Mouse (Mus musculus): ENCODE measurements around the gene Rtf2. TPM values are rescaled to one million over a fixed set of nuclear protein-coding genes. Genes with fewer than 3 reads are reported as not detected.

The Rtf2 gene
- polyA plus RNA-seq, 1 experiment from 2014 or later = 59.2 TPM

DNA sequence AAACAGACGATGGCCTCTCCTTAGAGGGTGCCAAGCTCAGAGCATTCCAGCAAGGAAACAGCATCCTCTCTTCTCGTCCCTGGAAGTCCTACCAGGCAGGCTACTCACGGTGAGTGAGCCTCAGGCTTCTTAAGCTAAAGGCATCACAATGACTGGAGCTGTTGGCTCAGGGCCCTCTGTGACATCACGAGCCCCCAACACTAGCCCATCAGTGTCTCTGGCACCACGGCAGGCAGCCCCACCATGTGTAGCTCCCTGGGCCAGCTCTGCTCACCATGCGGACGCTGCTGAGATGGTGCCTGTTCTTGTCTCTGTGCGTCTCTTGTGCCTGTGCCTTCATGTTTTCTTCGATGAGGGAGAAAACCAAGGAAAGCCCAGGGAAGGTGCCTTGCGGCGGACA lies 32.0 kb downstream of the Rtf2 start, which contains the start of gene Fam209:
Gene Fam209, plus strand, starts transcription at position 203 of the 400 bp plus-strand sequence.
- H3K4me3 ChIP-seq = no peak within 1 kb of the TSS
- no peaks in the 10 kb centered on the region for H3K27me3 ChIP-seq (replicated peaks)
- no peak for ATAC-seq
- 82% methylated on average over 11 of the region's 11 CpGs for WGBS (ENCODE audit: insufficient replicate concordance)
- no peaks in the 10 kb centered on the region for H3K4me1 ChIP-seq
- H3K4me2 ChIP-seq = no peak within 1 kb of the TSS
- H3K36me3 ChIP-seq = peaks cover 27% of the 10 kb centered on the region
- no peak within 1 kb of the TSS for H3K27ac ChIP-seq
- H3K9ac ChIP-seq = no peak within 1 kb of the TSS
- H3K9me3 ChIP-seq (replicated peaks) = no peaks in the 10 kb centered on the region

DNA sequence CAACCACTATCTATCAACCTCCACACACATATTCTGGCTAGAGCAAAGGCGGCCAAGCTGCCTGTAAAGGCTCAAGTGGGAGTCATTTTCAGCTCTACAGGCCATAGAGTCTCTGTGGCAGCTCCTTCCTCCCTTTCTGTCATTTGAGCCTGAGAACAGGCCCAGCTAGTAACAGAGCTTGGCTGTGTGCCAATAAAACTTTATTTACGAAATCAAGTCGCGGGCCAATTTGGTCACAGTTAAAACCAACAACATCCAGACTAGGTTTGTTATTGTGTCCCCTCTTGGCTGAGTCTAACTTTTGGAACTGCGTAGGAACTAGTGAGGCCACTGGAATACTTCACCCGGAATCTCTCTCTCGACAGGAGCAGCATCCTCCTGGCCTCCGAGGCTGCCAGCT lies 33.2 kb downstream of the Rtf2 start:
- Histone ChIP-seq H3K4me3 (no peak overlapping the region), H3K4me1 (no peaks in the 10 kb centered on the region), H3K27ac (no peak overlapping the region), H3K9me3 (replicated peaks) (no peaks in the 10 kb centered on the region), H3K4me2 (no peak overlapping the region), H3K9ac (no peak overlapping the region), H3K27me3 (replicated peaks) (no peaks in the 10 kb centered on the region), H3K36me3 (peaks cover 14% of the 10 kb centered on the region)
- 73% methylated on average over 8 of the region's 8 CpGs for WGBS (ENCODE audit: insufficient replicate concordance)
- ATAC-seq = no peak

DNA sequence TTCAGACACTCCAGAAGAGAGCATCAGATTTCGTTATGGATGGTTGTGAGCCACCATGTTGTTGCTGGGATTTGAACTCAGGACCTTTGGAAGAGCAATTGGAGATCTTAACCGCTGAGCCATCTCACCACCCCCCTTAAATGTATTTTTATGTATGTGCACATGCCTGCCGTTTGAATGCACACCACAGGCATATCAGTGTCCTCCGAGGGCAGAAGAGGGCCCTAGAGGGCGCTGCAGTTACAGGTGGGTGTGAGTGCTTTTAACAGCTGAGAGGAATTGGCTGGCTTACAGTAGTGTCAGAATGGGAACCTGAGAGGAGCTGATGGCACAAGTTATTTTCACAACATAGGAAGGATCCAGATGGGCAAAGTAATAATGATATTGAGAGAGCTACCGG lies 34.6 kb downstream of the Rtf2 start:
- H3K27me3 ChIP-seq (replicated peaks) = no peaks in the 10 kb centered on the region
- no peak overlapping the region for H3K9ac ChIP-seq
- peaks cover under 1% of the 10 kb centered on the region for H3K36me3 ChIP-seq
- H3K4me3 ChIP-seq = no peak overlapping the region
- no peak overlapping the region for H3K27ac ChIP-seq
- 27% methylated on average over 6 of the region's 6 CpGs for WGBS (ENCODE audit: insufficient replicate concordance)
- H3K4me1 ChIP-seq = no peaks in the 10 kb centered on the region
- no peak for ATAC-seq
- H3K4me2 ChIP-seq = no peak overlapping the region
- H3K9me3 ChIP-seq (replicated peaks) = no peaks in the 10 kb centered on the region

DNA sequence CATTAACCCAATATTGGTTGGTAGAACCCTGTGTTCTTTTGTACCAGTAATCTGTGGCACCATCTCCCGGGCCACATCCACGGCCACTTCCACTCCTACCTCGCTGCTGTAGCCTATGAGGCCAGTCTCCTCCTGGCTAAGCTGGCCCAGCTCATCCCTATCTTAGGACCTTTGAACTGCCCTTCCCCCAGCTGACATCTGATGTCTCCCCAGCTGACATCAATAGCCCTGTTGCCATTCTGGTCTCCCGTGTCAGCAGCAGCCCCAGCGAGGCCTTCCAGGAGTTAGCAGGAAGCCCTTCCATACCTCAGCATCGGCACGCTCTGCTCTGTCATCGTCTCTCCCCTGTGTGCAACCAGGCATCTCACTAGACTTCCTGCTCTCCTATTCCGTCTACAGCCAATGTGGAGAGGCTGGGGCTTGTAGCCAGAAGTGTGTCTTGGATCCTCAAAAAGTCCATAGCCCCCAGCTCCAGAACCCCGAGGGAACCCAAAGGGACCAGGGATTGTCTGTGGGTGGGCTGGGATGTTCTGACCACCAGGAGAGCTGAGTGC lies 36.4 kb downstream of the Rtf2 start:
- H3K4me3 ChIP-seq = no peak overlapping the region
- no peaks in the 10 kb centered on the region for H3K27me3 ChIP-seq (replicated peaks)
- no peak overlapping the region for H3K4me2 ChIP-seq
- no peaks in the 10 kb centered on the region for H3K36me3 ChIP-seq
- no peak overlapping the region for H3K27ac ChIP-seq
- no peak for ATAC-seq
- no peaks in the 10 kb centered on the region for H3K9me3 ChIP-seq (replicated peaks)
- H3K9ac ChIP-seq = no peak overlapping the region
- WGBS (ENCODE audit: insufficient replicate concordance) = 25% methylated on average over 10 of the region's 10 CpGs
- no peaks in the 10 kb centered on the region for H3K4me1 ChIP-seq

DNA sequence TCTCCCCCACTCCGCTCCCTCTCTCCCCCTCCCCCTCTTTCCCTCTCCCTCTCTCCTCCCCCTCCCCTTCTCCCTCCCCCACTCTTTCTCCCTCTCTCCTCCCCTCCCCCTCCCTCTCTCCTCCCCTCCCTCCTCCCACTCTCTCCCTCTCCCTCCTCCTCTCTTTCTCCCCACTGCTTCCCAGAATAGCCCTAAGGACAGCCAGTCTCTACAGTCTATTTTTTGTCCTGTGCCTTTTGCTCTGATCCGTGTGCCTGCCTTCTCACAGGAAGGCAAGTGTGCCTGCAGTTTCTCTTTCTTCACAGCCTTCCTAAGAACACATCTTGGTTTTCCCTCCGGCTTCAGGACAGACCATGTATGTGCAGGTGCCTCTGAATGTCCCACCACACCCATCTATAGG lies 37.0 kb downstream of the Rtf2 start:
- no peak overlapping the region for H3K4me2 ChIP-seq
- no peaks in the 10 kb centered on the region for H3K9me3 ChIP-seq (replicated peaks)
- H3K27me3 ChIP-seq (replicated peaks) = no peaks in the 10 kb centered on the region
- H3K9ac ChIP-seq = no peak overlapping the region
- H3K4me1 ChIP-seq = no peaks in the 10 kb centered on the region
- no peak overlapping the region for H3K4me3 ChIP-seq
- WGBS (ENCODE audit: insufficient replicate concordance) = 26% methylated on average over 3 of the region's 3 CpGs
- H3K27ac ChIP-seq = no peak overlapping the region
- ATAC-seq = no peak
- no peaks in the 10 kb centered on the region for H3K36me3 ChIP-seq

DNA sequence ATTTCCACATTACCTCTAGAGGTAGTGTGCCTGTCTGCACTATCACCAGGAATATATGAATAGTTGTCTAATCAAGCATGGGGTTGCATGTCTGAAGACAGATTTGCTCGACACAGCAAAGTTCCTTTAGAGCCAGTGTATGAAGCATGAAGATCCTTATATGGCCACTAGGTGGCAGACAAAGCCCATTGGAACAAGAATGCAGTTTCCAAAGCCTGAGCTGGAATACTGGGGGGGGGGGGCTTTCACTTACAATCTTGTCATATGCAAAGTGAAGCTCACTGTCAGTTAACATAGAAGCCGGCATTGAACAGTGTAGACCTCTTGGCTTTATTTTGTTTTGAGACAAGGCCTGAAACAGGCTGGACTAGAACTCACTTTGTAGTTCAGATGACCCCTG lies 37.5 kb downstream of the Rtf2 start:
- no peak overlapping the region for H3K4me2 ChIP-seq
- H3K4me3 ChIP-seq = no peak overlapping the region
- ATAC-seq = no peak
- H3K4me1 ChIP-seq = no peaks in the 10 kb centered on the region
- no peaks in the 10 kb centered on the region for H3K9me3 ChIP-seq (replicated peaks)
- H3K9ac ChIP-seq = no peak overlapping the region
- WGBS (ENCODE audit: insufficient replicate concordance) = 7% methylated on average over 2 of the region's 2 CpGs
- H3K36me3 ChIP-seq = no peaks in the 10 kb centered on the region
- H3K27ac ChIP-seq = no peak overlapping the region
- H3K27me3 ChIP-seq (replicated peaks) = no peaks in the 10 kb centered on the region

DNA sequence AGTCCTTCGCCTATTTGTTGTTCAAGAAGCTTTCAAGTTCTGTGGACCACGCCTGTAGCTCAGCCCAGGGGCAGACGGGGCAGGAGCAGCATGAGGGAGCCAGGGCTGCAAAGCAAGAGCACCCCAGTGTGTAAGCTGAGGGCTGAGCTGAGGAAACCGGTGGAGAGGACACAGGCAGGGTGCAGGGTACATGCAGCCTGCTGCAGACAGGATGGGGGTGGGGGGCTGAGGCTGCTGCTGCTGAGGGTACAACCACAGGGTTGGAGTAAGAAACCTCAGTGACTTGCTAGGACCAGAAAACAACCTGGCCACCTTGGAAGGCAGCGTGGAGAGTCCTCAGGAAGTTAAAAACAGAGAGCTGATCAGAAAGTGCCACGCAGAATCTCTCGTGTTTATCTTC lies 39.9 kb downstream of the Rtf2 start:
- WGBS (ENCODE audit: insufficient replicate concordance) = 58% methylated on average over 7 of the region's 7 CpGs
- H3K9me3 ChIP-seq (replicated peaks) = no peaks in the 10 kb centered on the region
- H3K27me3 ChIP-seq (replicated peaks) = no peaks in the 10 kb centered on the region
- no peak overlapping the region for H3K9ac ChIP-seq
- no peak overlapping the region for H3K4me3 ChIP-seq
- no peak overlapping the region for H3K27ac ChIP-seq
- no peak overlapping the region for H3K4me2 ChIP-seq
- no peaks in the 10 kb centered on the region for H3K36me3 ChIP-seq
- no peaks in the 10 kb centered on the region for H3K4me1 ChIP-seq
- no peak for ATAC-seq

DNA sequence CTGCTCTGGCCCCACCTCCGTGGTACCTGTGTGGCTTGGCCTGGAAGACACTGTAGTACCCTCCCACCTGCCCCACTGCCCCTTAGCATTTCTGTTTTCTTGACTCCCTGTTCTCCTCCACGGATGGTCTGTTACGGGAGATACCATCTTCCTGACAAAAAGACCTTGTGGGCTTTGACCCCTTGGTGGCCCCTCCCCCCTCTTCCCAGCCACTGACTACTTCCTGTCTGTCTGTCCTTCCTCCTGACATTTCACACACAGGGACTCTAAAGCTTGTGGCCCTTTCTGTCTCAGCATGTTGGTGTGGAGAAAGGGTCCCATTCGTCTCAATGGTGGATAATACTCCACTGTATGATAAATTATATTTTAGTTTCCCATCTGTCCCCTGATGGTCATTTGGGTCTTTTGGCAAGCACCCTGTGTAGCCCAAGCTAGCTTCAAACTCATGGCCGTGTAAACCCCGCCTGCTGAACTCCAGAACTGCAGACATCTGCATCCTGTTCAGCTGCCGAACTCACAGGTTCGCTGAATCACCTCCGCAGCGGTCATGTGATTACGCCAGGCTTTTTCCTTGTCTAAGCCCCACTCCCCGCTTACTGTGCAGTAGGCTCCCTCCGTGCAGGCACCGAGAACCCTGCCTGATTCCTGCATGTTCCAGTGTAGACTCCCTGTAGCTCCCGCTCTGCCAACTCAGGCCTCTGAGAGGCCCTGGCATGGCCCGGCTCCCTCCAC lies 41.5 kb downstream of the Rtf2 start:
- WGBS (ENCODE audit: insufficient replicate concordance) = 47% methylated on average over 16 of the region's 16 CpGs
- Histone ChIP-seq H3K27ac (no peak overlapping the region), H3K4me2 (no peak overlapping the region), H3K9ac (no peak overlapping the region), H3K4me1 (no peaks in the 10 kb centered on the region), H3K4me3 (no peak overlapping the region), H3K36me3 (no peaks in the 10 kb centered on the region), H3K27me3 (replicated peaks) (no peaks in the 10 kb centered on the region), H3K9me3 (replicated peaks) (no peaks in the 10 kb centered on the region)
- ATAC-seq = no peak

DNA sequence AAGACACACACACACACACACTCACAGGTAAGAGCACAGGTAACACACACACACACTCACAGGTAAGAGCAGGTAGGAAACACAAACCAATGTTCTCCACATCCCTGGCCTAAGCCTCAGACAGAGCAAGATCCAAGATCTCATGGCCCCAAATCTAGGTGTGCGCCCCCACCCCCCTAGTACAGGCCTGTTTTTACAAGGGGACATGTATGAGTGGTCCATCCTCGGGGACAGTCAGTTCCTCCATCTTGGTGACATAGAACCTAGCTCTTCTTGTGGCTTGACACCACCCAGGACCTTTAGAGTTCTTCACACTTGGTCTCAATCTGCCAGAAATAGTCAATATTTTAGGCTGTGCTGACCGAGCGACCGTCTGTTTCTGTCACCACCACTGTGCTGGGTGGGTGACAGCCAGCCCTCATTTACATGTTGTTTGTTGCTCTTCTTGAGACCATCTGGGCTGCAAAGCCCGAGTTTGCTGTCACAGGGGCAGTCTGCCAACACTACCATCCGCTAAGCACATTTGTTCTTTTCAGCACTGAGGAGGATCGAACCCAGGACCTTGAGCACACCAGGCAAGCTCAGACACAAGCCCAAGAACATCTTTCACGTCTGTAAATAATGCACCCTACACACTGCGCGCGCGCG lies 43.5 kb downstream of the Rtf2 start:
- no peak overlapping the region for H3K9ac ChIP-seq
- no peaks in the 10 kb centered on the region for H3K36me3 ChIP-seq
- H3K4me1 ChIP-seq = no peaks in the 10 kb centered on the region
- H3K4me3 ChIP-seq = no peak overlapping the region
- no peak overlapping the region for H3K4me2 ChIP-seq
- WGBS (ENCODE audit: insufficient replicate concordance) = 80% methylated on average over 14 of the region's 14 CpGs
- no peaks in the 10 kb centered on the region for H3K27me3 ChIP-seq (replicated peaks)
- no peaks in the 10 kb centered on the region for H3K9me3 ChIP-seq (replicated peaks)
- no peak for ATAC-seq
- H3K27ac ChIP-seq = no peak overlapping the region

DNA sequence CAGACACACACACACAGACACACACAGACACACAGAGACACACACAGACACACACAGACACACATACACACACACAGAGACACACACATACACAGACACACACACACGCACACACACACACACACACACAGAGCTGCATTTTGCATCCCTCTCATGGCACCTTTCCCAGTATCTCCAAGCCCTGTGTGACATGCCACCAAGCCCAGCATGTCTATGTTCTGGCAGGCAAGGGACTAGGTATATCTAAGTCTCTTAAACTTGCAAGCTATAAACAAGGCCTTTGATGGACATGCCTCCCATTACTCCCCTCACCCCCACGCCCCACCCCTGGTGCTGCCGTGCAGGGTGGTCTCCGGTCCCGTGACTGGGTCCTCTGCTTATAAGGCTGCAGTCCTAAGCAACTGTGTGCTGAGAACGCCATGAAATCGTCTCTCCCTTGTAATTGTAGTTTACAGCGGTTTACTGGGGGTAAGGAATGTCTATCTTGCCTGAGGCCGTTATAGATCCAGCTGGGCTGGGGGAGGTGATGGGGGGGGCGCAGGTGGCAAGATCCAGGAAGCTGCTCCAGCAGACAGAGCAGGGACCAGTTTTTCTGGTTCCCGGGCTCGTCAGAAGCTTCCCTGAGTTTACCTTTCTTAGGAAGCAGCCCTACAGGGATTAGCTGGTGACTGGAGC lies 44.5 kb downstream of the Rtf2 start:
- ATAC-seq = no peak

DNA sequence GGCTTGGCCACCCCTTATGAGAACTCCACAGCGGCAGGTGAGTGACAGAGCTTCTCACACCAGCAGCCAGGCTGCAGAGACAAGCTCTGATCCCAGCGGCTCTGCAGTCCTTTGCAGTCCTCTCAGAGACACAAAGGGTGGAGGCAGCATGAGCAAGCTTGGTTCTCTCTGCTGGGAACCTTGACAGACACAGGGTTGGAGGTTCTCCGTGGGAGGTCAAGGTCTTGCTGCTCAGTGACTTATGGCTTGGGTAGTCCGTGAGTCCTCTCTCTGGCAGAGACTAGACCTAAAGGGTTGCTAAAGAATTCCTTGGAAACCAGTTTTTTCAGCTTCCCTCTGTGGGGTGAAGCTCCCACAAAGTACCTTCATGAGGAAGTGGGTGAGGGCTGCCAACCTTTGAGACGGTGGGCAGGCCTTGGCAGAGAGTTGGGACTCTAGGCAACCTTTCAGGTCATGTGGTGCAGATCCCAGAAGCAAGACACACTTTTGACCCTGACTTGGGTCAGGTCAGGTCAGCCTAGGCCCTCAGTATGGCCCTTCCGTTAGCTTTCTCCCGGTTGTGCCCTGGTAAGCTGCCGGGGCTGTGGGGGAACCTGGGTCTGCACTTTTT lies 56.5 kb downstream of the Rtf2 start:
- no peak overlapping the region for H3K4me3 ChIP-seq
- peaks cover 9% of the 10 kb centered on the region for H3K4me1 ChIP-seq
- H3K36me3 ChIP-seq = no peaks in the 10 kb centered on the region
- H3K27me3 ChIP-seq (replicated peaks) = no peaks in the 10 kb centered on the region
- H3K4me2 ChIP-seq = no peak overlapping the region
- 57% methylated on average over 8 of the region's 8 CpGs for WGBS (ENCODE audit: insufficient replicate concordance)
- no peaks in the 10 kb centered on the region for H3K9me3 ChIP-seq (replicated peaks)
- H3K27ac ChIP-seq = no peak overlapping the region
- no peak for ATAC-seq
- no peak overlapping the region for H3K9ac ChIP-seq

More for the DNA sequence above, 44.5 kb downstream of the Rtf2 start:
- Histone ChIP-seq H3K4me2 (no peak overlapping the region), H3K4me1 (no peaks in the 10 kb centered on the region), H3K9ac (no peak overlapping the region), H3K4me3 (no peak overlapping the region), H3K36me3 (no peaks in the 10 kb centered on the region), H3K9me3 (replicated peaks) (no peaks in the 10 kb centered on the region), H3K27ac (no peak overlapping the region), H3K27me3 (replicated peaks) (no peaks in the 10 kb centered on the region)
- 58% methylated on average over 12 of the region's 12 CpGs for WGBS (ENCODE audit: insufficient replicate concordance)

DNA sequence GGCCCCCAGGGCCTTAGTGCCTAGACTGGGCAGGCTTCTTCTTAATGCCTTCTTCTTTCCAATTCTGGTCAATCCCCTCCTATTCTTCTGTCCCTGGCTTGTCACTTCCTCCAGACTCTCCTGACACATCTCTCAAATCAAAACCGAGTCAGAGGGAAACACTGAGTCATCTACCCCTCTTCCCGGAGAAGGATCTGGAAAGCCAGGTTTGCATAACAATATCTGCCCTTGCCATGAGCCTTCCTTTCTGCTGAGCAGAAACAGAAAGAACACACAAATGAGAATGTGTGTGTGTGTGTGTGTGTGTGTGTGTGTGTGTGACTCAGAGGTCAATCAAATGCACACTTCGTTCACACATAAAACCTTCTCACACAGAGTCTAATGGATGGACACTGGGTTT lies 58.5 kb downstream of the Rtf2 start:
- Histone ChIP-seq H3K27me3 (replicated peaks) (no peaks in the 10 kb centered on the region), H3K4me2 (no peak overlapping the region), H3K4me1 (peaks cover 9% of the 10 kb centered on the region), H3K27ac (no peak overlapping the region), H3K4me3 (no peak overlapping the region), H3K9me3 (replicated peaks) (no peaks in the 10 kb centered on the region), H3K9ac (no peak overlapping the region), H3K36me3 (no peaks in the 10 kb centered on the region)
- WGBS (ENCODE audit: insufficient replicate concordance) = 54% methylated on average over 3 of the region's 3 CpGs
- ATAC-seq = no peak

Data from liver, embryonic 12.5 days (tissue).